Mouse (Mus musculus): ENCODE data around the gene Gm20388. TPM values are rescaled to one million over a fixed set of nuclear protein-coding genes. Genes with fewer than 3 reads are reported as not detected.

The Gm20388 gene
- polyA plus RNA-seq, 1 experiment from 2014 or later: not detected

- Histone ChIP-seq H3K27me3 (replicated peaks; ENCODE audit: control insufficient read depth, insufficient read depth, low read length) (no peaks in the 10 kb centered on the region), H3K4me3 (ENCODE audit: low read depth, low read length) (peak overlapping the region; percentile 14; the same call in 1 of the 2 replicates), H3K9ac (ENCODE audit: low read depth, low read length) (no peak overlapping the region), H3K9me3 (ENCODE audit: control insufficient read depth) (no peaks in the 10 kb centered on the region), H3K4me1 (replicated peaks; ENCODE audit: control insufficient read depth, insufficient read depth, low read length) (peaks cover 16% of the 10 kb centered on the region), H3K27ac (ENCODE audit: low read depth, low read length) (peak overlapping the region; percentile 94), H3K36me3 (ENCODE audit: control insufficient read depth, insufficient read depth) (no peaks in the 10 kb centered on the region), H3K4me2 (replicated peaks; ENCODE audit: low read depth) (peak overlapping the region; percentile 57)
- 0% methylated on average over 4 of the region's 4 CpGs for WGBS
- peak; percentile 90 for ATAC-seq
- peak; percentile 42 for TF ChIP-seq CTCF (IDR thresholded peaks at IDR 0.05; ENCODE audit: low read depth)
Measured at GRCm38 (mm10) chr8:121898401-121898931, 1987.8 kb downstream of the Gm20388 start.

DNA sequence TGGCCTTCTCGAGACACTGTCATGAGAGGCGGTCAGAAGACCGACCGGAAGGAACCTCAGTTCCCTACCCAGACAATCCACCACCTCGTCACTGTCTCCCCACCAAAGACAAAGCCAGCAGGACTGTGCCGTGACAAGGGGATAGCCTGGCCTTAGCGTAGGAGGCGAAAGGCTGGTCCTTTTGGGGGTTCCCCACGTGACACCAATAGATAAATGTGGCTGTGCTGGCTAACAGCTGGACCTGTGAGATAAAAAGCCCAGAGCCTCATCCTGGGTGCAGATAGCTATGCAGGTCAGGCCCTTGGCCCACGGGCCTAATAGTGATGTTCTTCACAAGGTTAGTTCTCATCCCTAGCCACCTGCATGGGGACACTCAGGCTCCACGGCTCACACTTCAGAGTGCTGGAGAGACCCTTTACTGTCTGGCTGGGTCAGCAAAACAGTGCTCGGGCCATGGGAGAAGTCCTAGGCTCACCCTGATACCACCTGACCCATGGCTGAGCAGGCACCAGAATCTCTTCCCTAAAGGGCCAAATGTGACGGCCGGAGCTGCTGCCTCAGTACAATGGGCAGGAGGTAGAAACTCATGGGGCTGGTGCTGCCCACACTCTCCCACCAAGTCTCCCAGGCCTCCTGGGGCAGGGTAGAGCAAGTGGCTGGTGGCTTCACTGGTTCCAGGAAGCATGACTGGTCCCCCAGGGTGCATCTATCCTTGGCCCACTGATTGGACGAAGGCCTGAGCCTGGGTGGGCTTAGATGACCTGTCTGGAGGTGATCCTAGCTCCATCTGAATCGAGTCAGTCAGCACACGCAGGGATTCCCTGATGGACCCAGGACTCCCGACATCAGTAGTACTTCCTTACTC lies 1988.8 kb downstream of the Gm20388 start:
- no peak overlapping the region for H3K4me2 ChIP-seq (replicated peaks; ENCODE audit: low read depth)
- 76% methylated on average over 18 of the region's 18 CpGs for WGBS
- H3K27ac ChIP-seq (ENCODE audit: low read depth, low read length): peak overlapping the region; percentile 94; the same call in 1 of the 2 replicates
- TF ChIP-seq CTCF (IDR thresholded peaks at IDR 0.05; ENCODE audit: low read depth): no peak
- H3K27me3 ChIP-seq (replicated peaks; ENCODE audit: control insufficient read depth, insufficient read depth, low read length): no peaks in the 10 kb centered on the region
- no peak for ATAC-seq
- H3K9me3 ChIP-seq (ENCODE audit: control insufficient read depth): no peaks in the 10 kb centered on the region
- no peak overlapping the region for H3K9ac ChIP-seq (ENCODE audit: low read depth, low read length)
- peaks cover 16% of the 10 kb centered on the region for H3K4me1 ChIP-seq (replicated peaks; ENCODE audit: control insufficient read depth, insufficient read depth, low read length)
- H3K36me3 ChIP-seq (ENCODE audit: control insufficient read depth, insufficient read depth): no peaks in the 10 kb centered on the region
- H3K4me3 ChIP-seq (ENCODE audit: low read depth, low read length): no peak overlapping the region

GRCm38 (mm10) chr8:121901498-121902236 lies 1991.0 kb downstream of the Gm20388 start:
- 46% methylated on average over 8 of the region's 8 CpGs for WGBS
- H3K4me3 ChIP-seq (ENCODE audit: low read depth, low read length): no peak overlapping the region
- no peak for ATAC-seq
- no peak overlapping the region; the same call in 1 of the 2 replicates for H3K27ac ChIP-seq (ENCODE audit: low read depth, low read length)
- no peak overlapping the region for H3K4me2 ChIP-seq (replicated peaks; ENCODE audit: low read depth)
- H3K27me3 ChIP-seq (replicated peaks; ENCODE audit: control insufficient read depth, insufficient read depth, low read length): no peaks in the 10 kb centered on the region
- H3K9ac ChIP-seq (ENCODE audit: low read depth, low read length): no peak overlapping the region
- no peaks in the 10 kb centered on the region for H3K9me3 ChIP-seq (ENCODE audit: control insufficient read depth)
- no peaks in the 10 kb centered on the region for H3K36me3 ChIP-seq (ENCODE audit: control insufficient read depth, insufficient read depth)
- no peak for TF ChIP-seq CTCF (IDR thresholded peaks at IDR 0.05; ENCODE audit: low read depth)
- peaks cover 16% of the 10 kb centered on the region for H3K4me1 ChIP-seq (replicated peaks; ENCODE audit: control insufficient read depth, insufficient read depth, low read length)

GRCm38 (mm10) chr8:121903977-121904376 lies 1993.3 kb downstream of the Gm20388 start:
- TF ChIP-seq CTCF (IDR thresholded peaks at IDR 0.05; ENCODE audit: low read depth): peak; percentile 62
- no peak overlapping the region for H3K9ac ChIP-seq (ENCODE audit: low read depth, low read length)
- H3K27ac ChIP-seq (ENCODE audit: low read depth, low read length): no peak overlapping the region
- no peak overlapping the region for H3K4me3 ChIP-seq (ENCODE audit: low read depth, low read length)
- H3K27me3 ChIP-seq (replicated peaks; ENCODE audit: control insufficient read depth, insufficient read depth, low read length): no peaks in the 10 kb centered on the region
- WGBS: 44% methylated on average over 6 of the region's 6 CpGs
- H3K36me3 ChIP-seq (ENCODE audit: control insufficient read depth, insufficient read depth): no peaks in the 10 kb centered on the region
- no peak overlapping the region for H3K4me2 ChIP-seq (replicated peaks; ENCODE audit: low read depth)
- no peak for ATAC-seq
- H3K4me1 ChIP-seq (replicated peaks; ENCODE audit: control insufficient read depth, insufficient read depth, low read length): peaks cover 2% of the 10 kb centered on the region
- H3K9me3 ChIP-seq (ENCODE audit: control insufficient read depth): no peaks in the 10 kb centered on the region

DNA sequence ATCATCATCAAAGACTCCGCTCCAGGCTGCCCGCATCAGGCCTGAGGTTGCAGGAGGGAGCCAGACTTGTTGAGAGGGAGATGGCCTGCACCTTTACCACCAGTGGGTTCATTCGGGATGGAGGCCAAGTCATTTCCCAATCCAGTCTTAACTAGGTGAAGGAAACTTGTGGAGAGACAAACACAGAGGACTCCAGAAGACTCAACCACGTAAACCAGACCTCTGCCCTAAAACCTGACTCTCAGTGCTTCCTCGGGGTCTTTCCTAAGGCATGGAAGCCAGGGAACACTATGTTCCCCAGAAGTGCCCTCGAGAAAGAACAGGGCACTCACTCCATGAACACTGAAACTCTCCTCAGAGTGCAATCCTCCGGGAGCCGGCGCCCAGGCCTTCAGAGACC lies 1994.4 kb downstream of the Gm20388 start:
- H3K4me1 ChIP-seq (replicated peaks; ENCODE audit: control insufficient read depth, insufficient read depth, low read length): no peaks in the 10 kb centered on the region; the same call in none of the 2 replicates
- no peak for TF ChIP-seq CTCF (IDR thresholded peaks at IDR 0.05; ENCODE audit: low read depth)
- ATAC-seq: no peak
- H3K36me3 ChIP-seq (ENCODE audit: control insufficient read depth, insufficient read depth): no peaks in the 10 kb centered on the region
- H3K9ac ChIP-seq (ENCODE audit: low read depth, low read length): no peak overlapping the region
- no peak overlapping the region for H3K4me3 ChIP-seq (ENCODE audit: low read depth, low read length)
- no peak overlapping the region for H3K4me2 ChIP-seq (replicated peaks; ENCODE audit: low read depth)
- no peak overlapping the region for H3K27ac ChIP-seq (ENCODE audit: low read depth, low read length)
- WGBS: 83% methylated on average over 9 of the region's 9 CpGs
- H3K9me3 ChIP-seq (ENCODE audit: control insufficient read depth): no peaks in the 10 kb centered on the region
- H3K27me3 ChIP-seq (replicated peaks; ENCODE audit: control insufficient read depth, insufficient read depth, low read length): no peaks in the 10 kb centered on the region

DNA sequence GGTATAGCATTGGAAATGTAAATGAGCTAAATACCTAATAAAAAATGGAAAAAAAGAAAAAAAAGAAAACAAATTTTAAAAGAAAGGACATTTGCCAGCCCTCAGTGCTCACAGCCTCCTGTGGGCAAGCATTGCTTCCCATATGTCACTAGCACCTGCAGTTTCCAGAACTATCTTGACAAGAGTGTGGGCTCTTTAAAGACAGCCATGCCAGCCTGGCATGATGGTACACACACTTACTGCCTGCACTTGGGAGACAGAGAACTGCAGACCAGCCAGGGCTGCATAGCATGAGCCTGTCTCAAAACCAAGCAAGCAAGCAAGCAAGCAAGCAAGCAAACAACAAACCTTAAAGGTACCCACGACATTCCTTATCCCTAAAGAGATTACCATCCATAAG lies 1994.8 kb downstream of the Gm20388 start:
- Histone ChIP-seq H3K36me3 (ENCODE audit: control insufficient read depth, insufficient read depth) (no peaks in the 10 kb centered on the region), H3K4me1 (replicated peaks; ENCODE audit: control insufficient read depth, insufficient read depth, low read length) (no peaks in the 10 kb centered on the region; the same call in none of the 2 replicates), H3K4me2 (replicated peaks; ENCODE audit: low read depth) (peak overlapping the region; percentile 92), H3K4me3 (ENCODE audit: low read depth, low read length) (peak overlapping the region; percentile 71; the same call in 1 of the 2 replicates), H3K27me3 (replicated peaks; ENCODE audit: control insufficient read depth, insufficient read depth, low read length) (no peaks in the 10 kb centered on the region), H3K27ac (ENCODE audit: low read depth, low read length) (no peak overlapping the region), H3K9ac (ENCODE audit: low read depth, low read length) (no peak overlapping the region), H3K9me3 (ENCODE audit: control insufficient read depth) (no peaks in the 10 kb centered on the region)
- ATAC-seq: no peak
- no peak for TF ChIP-seq CTCF (IDR thresholded peaks at IDR 0.05; ENCODE audit: low read depth)
- WGBS: 47% methylated on average over 1 of the region's 1 CpGs
